Mouse (Mus musculus) liver, embryonic 14.5 days (tissue): ENCODE measurements around the gene Draxin.

Experiments used
- CTCF ChIP-seq: IDR thresholded peaks from 2 replicates; pipeline ENCODE4 v1.5.1; 2016; ENCODE audit warnings: antibody characterized with exemption, low read depth, control low read depth
- EP300 ChIP-seq: IDR thresholded peaks from 2 replicates; pipeline ENCODE4 v1.6.1; 2016; ENCODE audit warnings: antibody characterized with exemption, low read depth

DNA sequence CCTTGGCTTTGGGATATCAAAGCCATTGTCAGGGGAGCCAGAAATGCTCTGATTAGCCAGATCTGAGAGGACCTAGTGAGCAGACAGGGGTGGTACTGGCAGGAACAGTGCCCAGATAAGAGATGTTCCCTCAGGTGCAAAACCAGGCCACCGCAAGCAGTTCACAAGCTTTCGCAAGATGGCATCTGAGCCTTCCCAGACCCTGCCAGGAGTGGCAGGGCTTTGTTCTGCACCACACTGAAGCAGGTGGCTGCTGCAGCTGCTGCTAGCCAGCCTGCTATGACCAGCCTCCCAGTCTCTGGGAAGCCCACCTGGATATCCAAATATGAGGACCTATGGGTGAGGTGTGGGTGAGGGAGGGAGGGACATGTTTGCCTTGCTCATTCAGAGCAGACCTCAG is 32.6 kb downstream of the Draxin start:
- TF ChIP-seq CTCF (no peak), EP300 (no peak)
